Mouse (Mus musculus) thymus, adult 2 months (tissue): ENCODE results near the gene Ly6g5b. TPM values are rescaled to one million over a fixed set of nuclear protein-coding genes. Genes with fewer than 3 reads are reported as not detected.
"Not testable (repeated sequence)": the region's sequence is repeated elsewhere in the genome, so short reads cannot be mapped to it uniquely, and the experiment has no call there.

Experiments used
- DNase-seq: peaks from one replicate; pipeline ENCODE4 v3.0.0; 2021
- H3K27ac ChIP-seq: fragments of 200-500 bp; 2 replicates; pipeline ENCODE4 v1.5.1; 2012; ENCODE audit warnings: low read length, control low read depth; ENCODE audit not compliant: control insufficient read depth, insufficient read depth
- H3K27me3 ChIP-seq: fragments of 200-500 bp; 2 replicates; pipeline ENCODE4 v1.6.1; 2012; ENCODE audit warnings: mild to moderate bottlenecking, low read length, moderate library complexity, mixed read lengths; ENCODE audit not compliant: control insufficient read depth, insufficient read depth
- H3K36me3 ChIP-seq: fragments of 200-500 bp; 2 replicates; pipeline ENCODE4 v1.6.1; 2012; ENCODE audit warnings: mild to moderate bottlenecking, low read length, moderate library complexity; ENCODE audit not compliant: control insufficient read depth, insufficient read depth
- H3K4me1 ChIP-seq: fragments of 200-500 bp; replicated peaks from 2 replicates; pipeline ENCODE4 v1.6.1; 2012; ENCODE audit warnings: low read length; ENCODE audit not compliant: control insufficient read depth, insufficient read depth
- H3K4me3 ChIP-seq: fragments of 200-500 bp; 2 replicates; pipeline ENCODE4 v1.5.1; 2012; ENCODE audit warnings: mild to moderate bottlenecking, low read length, control low read depth, moderate library complexity; ENCODE audit not compliant: control insufficient read depth, insufficient read depth
- CTCF ChIP-seq: fragments of 200-500 bp; IDR thresholded peaks from 2 replicates; pipeline ENCODE4 v1.5.1; 2012; ENCODE audit warnings: mild to moderate bottlenecking, control low read depth, low read length, moderate library complexity, borderline replicate concordance; ENCODE audit not compliant: control insufficient read depth, poor library complexity, insufficient read depth; ENCODE audit errors: extremely low read depth
- POLR2A ChIP-seq: fragments of 200-500 bp; IDR thresholded peaks from 2 replicates; pipeline ENCODE4 v1.6.1; 2012; ENCODE audit warnings: mild to moderate bottlenecking, low read length, control low read depth, moderate library complexity; ENCODE audit not compliant: control insufficient read depth, poor library complexity, insufficient read depth; ENCODE audit errors: extremely low read depth
- WGBS: fragments of 180-500 bp; shearing (Covaris S2); methylation state at CpG from one replicate; pipeline ENCODE4 v1.1.7; 2018; 5-methylcytosine and 5-hydroxymethylcytosine counted together
- polyA plus RNA-seq: library from polyadenylated mRNA; depleted of rRNA; stranded (reverse); fragments of >200 nt; gene quantifications from 2 replicates; pipeline ENCODE4 v1.2.3, GENCODE M21; 2012

The Ly6g5b gene
- polyA plus RNA-seq, 1 experiment, result 8.3 TPM

DNA sequence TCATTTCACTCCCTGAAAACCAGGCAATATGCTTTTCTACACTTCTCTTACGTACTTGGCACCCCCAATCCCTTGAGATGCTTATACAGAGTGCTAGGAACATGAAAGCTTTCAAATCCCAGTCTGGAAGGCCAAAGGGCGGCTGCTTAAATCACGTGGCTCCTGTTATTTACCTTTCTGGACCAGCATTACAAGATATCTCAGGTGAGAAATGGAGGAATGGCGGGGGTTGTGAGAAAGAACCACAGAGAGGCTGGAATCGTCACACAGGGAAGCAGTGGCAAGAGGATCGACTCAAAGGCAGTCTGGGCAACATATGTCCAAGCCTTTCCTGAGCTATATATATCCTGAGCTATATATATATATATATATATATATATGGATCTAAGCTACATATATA is 10.3 kb upstream of the Ly6g5b start:
- no peak overlapping the region; the same call in 1 of the 2 replicates for H3K4me3 ChIP-seq
- H3K4me1 ChIP-seq, result peaks cover 22% of the 10 kb centered on the region
- TF ChIP-seq CTCF (no peak), POLR2A (no peak)
- WGBS, result 60% methylated on average over 6 of the region's 6 CpGs
- no peak for DNase-seq
- no peaks in the 10 kb centered on the region for H3K27me3 ChIP-seq
- no peaks in the 10 kb centered on the region for H3K36me3 ChIP-seq
- H3K27ac ChIP-seq, result no peak overlapping the region

DNA sequence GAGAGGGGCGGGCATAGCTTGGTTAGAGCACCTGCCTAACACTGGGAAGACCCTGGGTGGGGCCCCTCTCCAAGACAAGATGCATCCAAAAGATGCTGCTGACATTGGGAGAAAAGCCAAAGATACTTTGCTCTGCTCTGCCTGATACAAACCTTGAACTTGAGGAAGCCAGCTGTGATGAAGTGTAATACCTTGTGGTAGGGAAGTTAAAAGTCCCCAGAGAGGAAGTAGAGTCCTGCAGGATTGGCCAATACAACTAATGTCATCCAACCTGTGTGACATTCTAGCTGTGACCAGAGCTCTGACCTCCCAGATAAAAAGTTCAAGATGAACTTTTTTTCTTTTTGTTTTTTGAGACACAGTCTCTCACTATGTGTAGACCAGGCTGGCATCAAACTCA is 9.9 kb upstream of the Ly6g5b start:
- Histone ChIP-seq H3K36me3 (no peaks in the 10 kb centered on the region), H3K4me3 (no peak overlapping the region), H3K27ac (no peak overlapping the region), H3K4me1 (peaks cover 27% of the 10 kb centered on the region), H3K27me3 (no peaks in the 10 kb centered on the region)
- no peak for DNase-seq
- TF ChIP-seq POLR2A (no peak), CTCF (no peak)
- 96% methylated on average over 1 of the region's 1 CpGs for WGBS

DNA sequence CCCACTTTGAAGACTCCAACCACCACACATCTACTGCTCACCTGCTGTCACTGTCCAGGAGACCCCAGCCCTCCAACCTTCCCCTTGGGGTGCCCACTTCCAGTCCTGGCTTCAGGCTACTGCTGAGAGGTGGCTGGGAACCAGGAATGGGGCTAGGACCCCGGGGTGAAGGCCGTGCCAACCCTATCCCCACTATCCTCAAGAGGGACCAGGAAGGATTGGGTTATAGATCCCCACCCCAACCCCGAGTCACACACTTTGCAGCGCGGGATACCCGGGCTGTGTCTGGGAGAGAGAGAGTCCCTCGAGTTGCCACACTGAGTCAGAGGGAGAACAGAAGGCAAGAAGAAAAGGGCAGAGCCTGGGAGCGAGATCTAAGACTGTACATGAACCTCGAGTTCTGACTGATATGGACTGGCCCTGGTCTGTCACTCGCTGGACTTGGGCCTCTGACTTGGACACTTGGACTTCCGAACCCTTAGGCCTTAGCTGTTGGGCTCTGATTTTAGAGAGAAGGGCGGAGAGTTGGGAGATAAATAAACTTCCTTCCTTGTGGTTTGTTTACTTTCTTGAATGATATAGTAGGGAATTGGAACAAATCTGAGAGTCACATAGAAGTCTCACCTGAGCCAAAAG is 9.2 kb upstream of the Ly6g5b start:
- H3K36me3 ChIP-seq, H3K27ac ChIP-seq, DNase-seq, H3K27me3 ChIP-seq, H3K4me3 ChIP-seq: not testable (repeated sequence)
- 97% methylated on average over 12 of the region's 12 CpGs for WGBS
- H3K4me1 ChIP-seq, result peaks cover 27% of the 10 kb centered on the region

DNA sequence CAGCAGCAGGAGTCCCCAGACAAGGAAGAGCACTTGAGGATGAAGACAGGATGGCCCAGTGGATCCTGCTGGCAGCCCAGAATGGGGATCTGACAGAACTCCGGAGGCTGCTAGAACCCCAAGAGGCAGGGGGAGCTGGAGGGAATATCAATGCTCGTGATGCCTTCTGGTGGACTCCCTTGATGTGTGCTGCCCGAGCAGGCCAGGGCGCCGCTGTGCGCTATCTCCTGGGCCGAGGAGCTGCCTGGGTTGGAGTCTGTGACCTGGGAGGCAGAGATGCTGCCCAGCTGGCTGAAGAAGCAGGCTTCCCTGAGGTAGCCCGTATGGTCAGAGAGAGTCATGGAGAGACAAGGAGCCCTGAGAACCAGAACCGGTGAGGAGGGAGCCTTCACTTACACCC is 8.1 kb upstream of the Ly6g5b start:
- peaks cover 27% of the 10 kb centered on the region for H3K4me1 ChIP-seq
- 96% methylated on average over 9 of the region's 9 CpGs for WGBS
- not testable (repeated sequence) for H3K36me3 ChIP-seq, H3K27me3 ChIP-seq, H3K4me3 ChIP-seq, H3K27ac ChIP-seq, DNase-seq

DNA sequence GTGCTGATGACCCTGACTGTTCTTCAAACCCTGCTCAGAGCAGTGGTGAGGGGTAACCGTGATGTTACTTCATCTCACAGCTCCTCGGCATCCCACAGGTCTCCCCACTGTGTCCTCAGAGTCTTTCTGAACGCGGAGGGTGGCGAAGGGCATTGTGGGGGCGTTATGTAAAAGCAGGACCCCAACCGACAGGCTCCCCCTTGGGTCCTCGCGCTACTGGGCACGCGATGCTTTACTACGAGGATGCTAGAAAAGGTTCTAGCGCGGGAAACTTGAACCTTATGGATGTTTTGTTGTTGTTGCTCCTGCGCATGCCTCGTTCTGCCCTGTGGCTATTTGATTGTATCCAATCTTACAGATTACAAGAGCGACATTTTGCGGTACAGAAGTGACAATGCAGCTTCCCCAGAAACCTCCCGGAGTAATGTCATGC is 6.7 kb upstream of the Ly6g5b start, which contains the start of gene Csnk2b:
Gene Csnk2b, minus strand, starts transcription at position 183 of the 433 bp plus-strand sequence.
- TF ChIP-seq POLR2A (no peak), CTCF (no peak)
- H3K27me3 ChIP-seq, result no peaks in the 10 kb centered on the region
- H3K36me3 ChIP-seq, result peaks cover 19% of the 10 kb centered on the region
- peak within 1 kb of the TSS; percentile 86 for H3K4me3 ChIP-seq
- DNase-seq, result peak; percentile 41
- peaks cover 17% of the 10 kb centered on the region for H3K4me1 ChIP-seq
- peak within 1 kb of the TSS; percentile 31 for H3K27ac ChIP-seq
- WGBS, result under 1% methylated on average over 19 of the region's 19 CpGs

DNA sequence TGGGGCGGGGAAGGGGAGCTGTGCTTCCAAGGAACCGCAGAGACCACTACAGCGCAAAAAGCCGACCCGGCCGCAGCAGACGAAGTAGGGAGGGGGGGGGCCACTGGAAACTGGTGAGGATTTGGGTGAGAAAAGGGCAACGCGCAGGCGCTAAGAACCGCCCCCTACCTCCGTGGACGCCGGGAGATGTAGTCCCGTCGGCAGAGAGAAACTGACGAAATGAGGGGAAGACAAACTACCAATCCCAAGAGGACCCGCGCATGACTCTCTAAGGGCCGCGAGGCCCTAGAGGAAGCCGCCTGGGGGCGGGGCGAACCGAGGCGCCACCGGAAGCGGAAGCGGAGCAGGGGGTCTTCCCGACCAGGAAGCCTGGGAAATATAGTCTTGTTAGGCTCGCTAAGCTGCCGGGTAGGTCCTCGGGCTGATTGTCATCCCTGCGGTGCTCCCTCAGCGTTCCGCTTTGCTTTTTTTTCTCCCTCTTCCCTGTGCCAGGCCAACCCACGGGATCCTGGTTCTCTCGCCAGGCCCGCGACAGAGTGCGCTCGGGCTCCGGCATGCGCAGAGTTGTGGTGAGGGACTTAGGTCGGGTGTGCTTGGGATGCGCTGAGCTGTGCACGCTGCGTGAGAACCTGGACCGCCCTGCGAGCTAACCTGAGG is 6.0 kb upstream of the Ly6g5b start, which contains the start of gene Gpank1:
Gene Gpank1, plus strand, starts transcription at position 313 of the 657 bp plus-strand sequence.
- Histone ChIP-seq H3K4me1 (peaks cover 13% of the 10 kb centered on the region), H3K36me3 (peaks cover 24% of the 10 kb centered on the region), H3K27me3 (no peaks in the 10 kb centered on the region), H3K27ac (peak within 1 kb of the TSS; percentile 31), H3K4me3 (peak within 1 kb of the TSS; percentile 86)
- DNase-seq, result peak; percentile 98
- under 1% methylated on average over 50 of the region's 50 CpGs for WGBS
- TF ChIP-seq CTCF (no peak), POLR2A (peak; percentile 48; the same call in 1 of the 2 replicates)

DNA sequence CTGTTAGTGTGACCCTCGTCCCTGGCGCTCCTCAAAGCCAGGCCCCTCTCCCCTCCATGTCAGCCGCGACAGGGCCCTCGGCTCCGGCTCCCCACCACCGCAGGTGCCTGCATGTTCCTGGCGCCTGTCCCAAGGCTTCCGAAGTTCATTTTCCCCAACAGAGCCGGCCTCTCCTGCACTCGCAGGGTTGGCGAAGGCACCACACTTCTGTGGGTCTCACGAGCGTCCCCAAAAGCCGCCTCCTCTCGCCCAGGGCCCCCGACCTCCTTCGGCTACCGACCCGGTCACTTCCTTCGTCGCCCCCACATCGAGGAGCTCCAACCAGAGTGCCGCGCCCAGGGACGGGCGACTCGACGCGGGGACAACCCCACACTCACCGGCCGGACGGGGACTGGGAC is 5.5 kb upstream of the Ly6g5b start:
- WGBS, result under 1% methylated on average over 33 of the region's 33 CpGs
- no peak for DNase-seq
- no peak overlapping the region for H3K27ac ChIP-seq
- H3K4me3 ChIP-seq, result peak overlapping the region; percentile 86
- H3K4me1 ChIP-seq, result peaks cover 16% of the 10 kb centered on the region
- H3K27me3 ChIP-seq, result no peaks in the 10 kb centered on the region
- 0 out of 2 replicates have a peak, but pooled peaks have one; percentile 3 for TF ChIP-seq POLR2A
- no peak for TF ChIP-seq CTCF
- H3K36me3 ChIP-seq, result peaks cover 30% of the 10 kb centered on the region
